Mouse (Mus musculus): ENCODE results near the gene Uqcc1.
A peak's percentile ranks its signal among the peaks of the same experiment; 100 is the strongest.
"Not testable (repeated sequence)": the region's sequence is repeated elsewhere in the genome, so short reads cannot be mapped to it uniquely, and the experiment has no call there.

Uqcc1 gene

GRCm38 (mm10) chr2:155862573-155863300 lies 67.4 kb downstream of the Uqcc1 start:
- no peak for DNase-seq (ENCODE audit: low read depth, low spot score)

GRCm38 (mm10) chr2:155861581-155861980 lies 68.5 kb downstream of the Uqcc1 start:
- DNase-seq (ENCODE audit: low read depth, low spot score), result no peak

- no peak for DNase-seq (ENCODE audit: low read depth, low spot score)
Observed at GRCm38 (mm10) chr2:155860102-155860501, 70.0 kb downstream of the Uqcc1 start.

- DNase-seq (ENCODE audit: low read depth, low spot score), result no peak
Observed at GRCm38 (mm10) chr2:155852536-155852935, 77.6 kb downstream of the Uqcc1 start.

GRCm38 (mm10) chr2:155850120-155850519 lies 80.0 kb downstream of the Uqcc1 start:
- DNase-seq (ENCODE audit: low read depth, low spot score), result no peak

GRCm38 (mm10) chr2:155849464-155849863 lies 80.6 kb downstream of the Uqcc1 start:
- DNase-seq (ENCODE audit: low read depth, low spot score), result no peak

- DNase-seq (ENCODE audit: low read depth, low spot score), result peak; percentile 77
Observed at GRCm38 (mm10) chr2:155848291-155848690, 81.8 kb downstream of the Uqcc1 start.

- no peak for DNase-seq (ENCODE audit: low read depth, low spot score)
Observed at GRCm38 (mm10) chr2:155846930-155847329, 83.2 kb downstream of the Uqcc1 start.

- DNase-seq (ENCODE audit: low read depth, low spot score), result no peak
Observed at GRCm38 (mm10) chr2:155838961-155839360, 91.1 kb downstream of the Uqcc1 start.

GRCm38 (mm10) chr2:155837961-155838360 lies 92.1 kb downstream of the Uqcc1 start:
- DNase-seq (ENCODE audit: low read depth, low spot score), result no peak

- DNase-seq (ENCODE audit: low read depth, low spot score), result no peak
Observed at GRCm38 (mm10) chr2:155834732-155835131, 95.4 kb downstream of the Uqcc1 start, which contains the start of gene Fam83c. TSS of gene Fam83c (minus strand) at chr2:155834854.

- DNase-seq (ENCODE audit: low read depth, low spot score), result not testable (repeated sequence)
Observed at GRCm38 (mm10) chr2:155832087-155832486, 98.0 kb downstream of the Uqcc1 start.

- DNase-seq (ENCODE audit: low read depth, low spot score), result no peak
Observed at GRCm38 (mm10) chr2:155831302-155831701, 98.8 kb downstream of the Uqcc1 start.

- no peak for DNase-seq (ENCODE audit: low read depth, low spot score)
Observed at GRCm38 (mm10) chr2:155830841-155831240, 99.3 kb downstream of the Uqcc1 start.

- DNase-seq (ENCODE audit: low read depth, low spot score), result peak; percentile 83
Observed at GRCm38 (mm10) chr2:155826630-155827424, 103.3 kb downstream of the Uqcc1 start, which contains the start of gene Eif6. TSS of gene Eif6 (minus strand) at chr2:155826925.

GRCm38 (mm10) chr2:155825904-155826629 lies 104.0 kb downstream of the Uqcc1 start:
- no peak for DNase-seq (ENCODE audit: low read depth, low spot score)

GRCm38 (mm10) chr2:155823722-155824121 lies 106.4 kb downstream of the Uqcc1 start:
- no peak for DNase-seq (ENCODE audit: low read depth, low spot score)

- no peak for DNase-seq (ENCODE audit: low read depth, low spot score)
Observed at GRCm38 (mm10) chr2:155820779-155821178, 109.3 kb downstream of the Uqcc1 start.

- no peak for DNase-seq (ENCODE audit: low read depth, low spot score)
Observed at GRCm38 (mm10) chr2:155819449-155820251, 110.5 kb downstream of the Uqcc1 start.

- no peak for DNase-seq (ENCODE audit: low read depth, low spot score)
Observed at GRCm38 (mm10) chr2:155819392-155819448, 110.9 kb downstream of the Uqcc1 start, which contains the start of gene BC029722. TSS of gene BC029722 (minus strand) at chr2:155819426.

- peak; percentile 95 for DNase-seq (ENCODE audit: low read depth, low spot score)
Observed at GRCm38 (mm10) chr2:155818596-155819391, 111.3 kb downstream of the Uqcc1 start.
